Mouse (Mus musculus) stomach, embryonic 14.5 days (tissue): Measurements from ENCODE around the gene Cyp4f40. TPM values are rescaled to one million over a fixed set of nuclear protein-coding genes. Genes with fewer than 3 reads are reported as not detected.
"Not testable (repeated sequence)": the region's sequence is repeated elsewhere in the genome, so short reads cannot be mapped to it uniquely, and the experiment has no call there.

Experiments
- ATAC-seq: fragments of 200-750 bp; cut with Nextera tagmentation; 2 replicates; pipeline ENCODE4 v1.8.0; 2017; ENCODE audit warnings: low read depth, moderate TSS enrichment; ENCODE audit not compliant: insufficient number of reproducible peaks, insufficient read depth, low FRiP score
- H3K27ac ChIP-seq: fragments of 300-500 bp; sonication (generic); 2 replicates; pipeline ENCODE4 v1.5.1; 2014; ENCODE audit warnings: mild to moderate bottlenecking, low read length, moderate library complexity, mixed read lengths
- H3K27me3 ChIP-seq: fragments of 300-500 bp; sonication (generic); 2 replicates; pipeline ENCODE4 v1.6.1; 2014; ENCODE audit warnings: low read length, control low read depth, mixed read lengths; ENCODE audit not compliant: control insufficient read depth, insufficient read depth
- H3K36me3 ChIP-seq: fragments of 300-500 bp; sonication (generic); 2 replicates; pipeline ENCODE4 v1.6.1; 2014; ENCODE audit warnings: mild to moderate bottlenecking, control low read depth, low read length, moderate library complexity, mixed read lengths; ENCODE audit not compliant: control insufficient read depth, insufficient read depth
- H3K4me1 ChIP-seq: fragments of 300-500 bp; sonication (generic); 2 replicates; pipeline ENCODE4 v1.6.1; 2014; ENCODE audit warnings: low read length, control low read depth, mixed read lengths; ENCODE audit not compliant: control insufficient read depth, insufficient read depth
- H3K4me2 ChIP-seq: fragments of 300-500 bp; sonication (generic); replicated peaks from 2 replicates; pipeline ENCODE4 v1.6.1; 2014; ENCODE audit warnings: low read depth, low read length, control low read depth
- H3K4me3 ChIP-seq: fragments of 300-500 bp; sonication (generic); 2 replicates; pipeline ENCODE4 v1.5.1; 2014; ENCODE audit warnings: low read depth, low read length, control low read depth
- H3K9ac ChIP-seq: fragments of 300-500 bp; sonication (generic); replicated peaks from 2 replicates; pipeline ENCODE4 v1.6.1; 2014; ENCODE audit warnings: low read depth, mild to moderate bottlenecking, control low read depth, low read length, moderate library complexity, mixed read lengths
- H3K9me3 ChIP-seq: fragments of 300-500 bp; sonication (generic); 2 replicates; pipeline ENCODE4 v1.6.1; 2016; ENCODE audit warnings: low read depth, low read length, control low read depth; ENCODE audit not compliant: control insufficient read depth
- WGBS: fragments of 180-500 bp; shearing (Covaris S2); extraction: QIAGEN DNeasy Blood & Tissue Kit; methylation state at CpG from one replicate; pipeline ENCODE4 v1.1.7; 2014; 5-methylcytosine and 5-hydroxymethylcytosine counted together
- polyA plus RNA-seq: library from polyadenylated mRNA; unstranded; fragments of >200 nt; fragmentation: Nextera tagmentation; extraction: Ambion mirVana; gene quantifications from 2 replicates; pipeline ENCODE4 v1.2.1, GENCODE M21; 2014

Gene Cyp4f40
- 0.13 and 0.23 TPM in 2 replicates for polyA plus RNA-seq

DNA sequence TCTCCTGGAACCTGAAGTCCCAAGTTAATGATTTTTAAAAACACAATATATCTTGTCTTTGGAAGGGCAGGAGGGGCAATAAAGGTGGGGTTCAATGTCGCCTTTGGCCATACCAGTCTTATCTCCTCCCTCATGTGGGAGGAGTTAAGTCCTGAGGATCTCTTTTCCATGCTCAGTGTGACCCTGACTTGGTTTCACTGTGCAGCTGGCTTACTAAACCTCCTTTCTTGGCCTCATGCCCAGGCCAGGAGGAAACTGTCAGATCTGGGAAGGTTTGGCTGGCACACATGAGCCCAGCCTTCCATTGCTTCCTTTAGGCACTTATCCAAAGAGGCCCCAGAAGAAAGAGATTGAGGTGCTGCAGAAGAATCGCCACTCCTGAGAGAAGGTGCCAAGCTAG is at the start of gene Cyp4f40:
Cyp4f40 (plus strand) TSS at position 189 of the 400 bp plus-strand sequence.
- H3K4me1 ChIP-seq: no peaks in the 10 kb centered on the region
- H3K9me3 ChIP-seq: no peaks in the 10 kb centered on the region
- 37% methylated on average over 2 of the region's 2 CpGs for WGBS
- no peak within 1 kb of the TSS for H3K27ac ChIP-seq
- H3K9ac ChIP-seq: no peak within 1 kb of the TSS
- H3K36me3 ChIP-seq: no peaks in the 10 kb centered on the region
- no peak within 1 kb of the TSS for H3K4me3 ChIP-seq
- H3K27me3 ChIP-seq: no peaks in the 10 kb centered on the region
- no peak within 1 kb of the TSS for H3K4me2 ChIP-seq
- no peak for ATAC-seq

DNA sequence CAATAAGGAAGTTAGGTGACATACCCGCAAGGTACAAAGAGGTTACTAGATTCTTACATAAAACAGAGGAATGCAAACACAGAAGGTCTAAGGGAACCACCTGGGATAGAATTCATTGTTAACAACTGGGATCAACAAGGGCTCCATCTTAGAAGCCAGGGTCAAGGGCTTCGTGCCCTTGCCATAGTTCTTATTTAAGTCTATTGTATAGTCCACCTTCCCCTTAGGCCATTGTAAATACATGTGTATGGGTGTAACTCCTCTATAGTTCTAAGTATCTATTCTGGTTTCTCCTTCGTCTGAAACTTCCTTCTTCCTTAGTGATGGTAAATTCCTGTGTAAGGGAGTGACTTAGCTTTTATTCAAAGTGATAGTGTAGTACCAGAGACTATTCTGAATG is 48.5 kb upstream of the Cyp4f40 start:
- not testable (repeated sequence) for H3K4me2 ChIP-seq, H3K4me1 ChIP-seq, H3K4me3 ChIP-seq, H3K9ac ChIP-seq, H3K9me3 ChIP-seq, H3K27me3 ChIP-seq, H3K36me3 ChIP-seq, H3K27ac ChIP-seq, ATAC-seq
- WGBS: 84% methylated on average over 3 of the region's 3 CpGs

DNA sequence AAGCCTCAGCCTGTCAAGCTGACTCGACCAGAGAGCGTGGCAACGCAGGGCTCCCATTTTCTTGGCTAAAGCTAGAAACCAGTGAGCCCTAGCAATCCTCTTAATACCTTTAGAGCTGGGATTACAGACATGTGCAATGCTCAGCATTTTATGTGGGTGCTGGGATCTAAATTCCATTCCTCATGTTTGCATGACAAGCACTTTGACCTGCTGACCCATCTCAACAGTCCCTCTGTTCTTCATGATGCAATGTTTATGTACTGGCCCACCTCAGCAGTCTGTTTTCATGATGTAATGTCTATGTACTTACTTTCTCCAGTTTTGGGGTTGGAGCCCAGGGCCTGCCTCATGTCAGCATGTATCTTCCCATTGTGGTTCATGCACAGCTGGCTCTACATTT is 47.8 kb upstream of the Cyp4f40 start:
- H3K27me3 ChIP-seq: no peaks in the 10 kb centered on the region
- 79% methylated on average over 3 of the region's 3 CpGs for WGBS
- no peaks in the 10 kb centered on the region for H3K36me3 ChIP-seq
- H3K9me3 ChIP-seq: no peaks in the 10 kb centered on the region
- no peaks in the 10 kb centered on the region for H3K4me1 ChIP-seq
- H3K27ac ChIP-seq: no peak overlapping the region
- H3K4me3 ChIP-seq: no peak overlapping the region
- ATAC-seq: no peak
- no peak overlapping the region for H3K9ac ChIP-seq
- H3K4me2 ChIP-seq: no peak overlapping the region

- ATAC-seq: no peak
- no peak overlapping the region for H3K4me2 ChIP-seq
- no peak overlapping the region for H3K4me3 ChIP-seq
- no peaks in the 10 kb centered on the region for H3K9me3 ChIP-seq
- H3K36me3 ChIP-seq: no peaks in the 10 kb centered on the region
- no peak overlapping the region for H3K9ac ChIP-seq
- no peaks in the 10 kb centered on the region for H3K27me3 ChIP-seq
- no peak overlapping the region for H3K27ac ChIP-seq
- H3K4me1 ChIP-seq: no peaks in the 10 kb centered on the region
- WGBS: 74% methylated on average over 3 of the region's 3 CpGs
Observed at GRCm38 (mm10) chr17:32612417-32612816, 46.3 kb upstream of the Cyp4f40 start.

DNA sequence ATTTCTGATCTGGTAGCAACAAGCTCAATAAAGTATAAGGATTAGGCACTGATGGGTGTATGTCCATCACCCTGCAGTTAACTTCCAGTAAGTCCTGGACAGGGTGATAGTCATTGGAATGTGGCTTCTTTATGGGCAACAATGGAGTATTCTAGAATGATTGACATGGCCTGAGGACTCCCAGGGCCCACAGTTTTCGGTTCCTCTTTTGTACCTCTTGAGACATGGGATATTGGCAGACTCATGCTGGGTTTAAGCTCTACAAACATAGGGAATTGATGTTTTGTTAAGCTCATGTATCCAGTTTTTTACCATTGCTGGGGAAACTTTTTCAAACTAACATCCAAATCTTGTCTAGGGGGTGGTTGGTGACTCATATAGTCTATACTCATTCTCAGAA is 41.4 kb upstream of the Cyp4f40 start:
- 73% methylated on average over 1 of the region's 1 CpGs for WGBS
- H3K4me2 ChIP-seq: no peak overlapping the region
- H3K27me3 ChIP-seq: no peaks in the 10 kb centered on the region
- H3K4me3 ChIP-seq: no peak overlapping the region
- H3K4me1 ChIP-seq: no peaks in the 10 kb centered on the region
- H3K27ac ChIP-seq: no peak overlapping the region
- no peaks in the 10 kb centered on the region for H3K36me3 ChIP-seq
- H3K9me3 ChIP-seq: no peaks in the 10 kb centered on the region
- H3K9ac ChIP-seq: no peak overlapping the region
- no peak for ATAC-seq

DNA sequence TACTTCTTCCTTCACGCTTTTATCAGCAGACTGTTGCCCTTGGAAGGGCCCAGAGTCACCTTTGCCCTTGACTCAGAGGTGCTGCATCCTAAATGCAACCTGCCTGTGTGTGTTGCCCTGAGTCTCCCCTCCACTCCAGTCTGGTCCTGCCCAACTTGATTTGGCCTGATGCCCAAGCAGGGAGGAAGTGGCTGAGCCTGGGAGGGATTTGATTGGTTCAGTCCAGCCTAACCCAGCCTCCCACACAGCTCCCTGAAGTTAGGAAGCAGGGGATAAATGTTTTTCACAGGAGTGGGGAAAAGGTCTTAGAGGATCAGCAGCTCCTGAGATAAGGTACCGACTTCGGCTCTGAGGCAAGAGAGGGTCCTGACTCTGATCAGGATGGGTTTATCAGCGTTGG is 37.7 kb upstream of the Cyp4f40 start, which contains the start of gene Cyp4f37:
Cyp4f37 (plus strand) TSS at position 292 of the 400 bp plus-strand sequence.
- ATAC-seq, H3K27me3 ChIP-seq, H3K36me3 ChIP-seq, H3K9me3 ChIP-seq, H3K4me3 ChIP-seq, H3K4me1 ChIP-seq, H3K27ac ChIP-seq, H3K9ac ChIP-seq, H3K4me2 ChIP-seq: not testable (repeated sequence)
- 62% methylated on average over 4 of the region's 4 CpGs for WGBS

- not testable (repeated sequence) for H3K9ac ChIP-seq, ATAC-seq, H3K4me2 ChIP-seq, H3K4me3 ChIP-seq, H3K36me3 ChIP-seq, H3K27ac ChIP-seq, H3K27me3 ChIP-seq, H3K9me3 ChIP-seq, H3K4me1 ChIP-seq
- 83% methylated on average over 7 of the region's 7 CpGs for WGBS
Observed at GRCm38 (mm10) chr17:32629726-32630125, 29.0 kb upstream of the Cyp4f40 start.

GRCm38 (mm10) chr17:32631936-32632335 is 26.8 kb upstream of the Cyp4f40 start:
- no peaks in the 10 kb centered on the region for H3K4me1 ChIP-seq
- no peak overlapping the region for H3K4me3 ChIP-seq
- no peaks in the 10 kb centered on the region for H3K9me3 ChIP-seq
- no peak for ATAC-seq
- no peaks in the 10 kb centered on the region for H3K27me3 ChIP-seq
- 69% methylated on average over 3 of the region's 3 CpGs for WGBS
- no peak overlapping the region for H3K27ac ChIP-seq
- no peaks in the 10 kb centered on the region for H3K36me3 ChIP-seq
- no peak overlapping the region for H3K9ac ChIP-seq
- H3K4me2 ChIP-seq: no peak overlapping the region

GRCm38 (mm10) chr17:32634242-32634971 is 24.3 kb upstream of the Cyp4f40 start:
- not testable (repeated sequence) for H3K9ac ChIP-seq, ATAC-seq, H3K36me3 ChIP-seq, H3K27me3 ChIP-seq, H3K9me3 ChIP-seq, H3K4me1 ChIP-seq, H3K27ac ChIP-seq
- 88% methylated on average over 9 of the region's 9 CpGs for WGBS
- H3K4me3 ChIP-seq: peak overlapping the region; percentile 28
- peak overlapping the region; percentile 53 for H3K4me2 ChIP-seq
